7 mouse cellular contexts compared by ENCODE assay signal in genomic region chr6:51508750-51509648, GRCm38 (mm10). TPM values are rescaled to one million over a fixed set of nuclear protein-coding genes. Genes with fewer than 3 reads are reported as not detected.
DNase-seq lines count a peak whose midpoint lies in the region; ATAC-seq and TF ChIP-seq lines count a peak whose summit lies in the region.

No protein-coding gene starts in this region.

- WGBS in bone marrow, adult 2 months: 18% methylated on average over 18 of the region's 18 CpGs
- 27% methylated on average over 18 of the region's 18 CpGs for WGBS in embryonic facial prominence, embryonic 12.5 days
- WGBS in limb, embryonic 15.5 days: 24% methylated on average over 18 of the region's 18 CpGs
- WGBS in midbrain, postnatal 0 days: 26% methylated on average over 18 of the region's 18 CpGs

- peak overlapping the region; percentile 37; the same call in 1 of the 2 replicates for H3K9ac ChIP-seq in embryonic facial prominence, embryonic 12.5 days
- H3K9ac ChIP-seq in limb, embryonic 15.5 days: no peak overlapping the region
- H3K9ac ChIP-seq in midbrain, postnatal 0 days (replicated peaks; ENCODE audit: low read length, poor library complexity, severe bottlenecking): peak overlapping the region; percentile 51

- TF ChIP-seq POLR2A in bone marrow, adult 2 months (IDR thresholded peaks at IDR 0.05; ENCODE audit: borderline replicate concordance, control insufficient read depth, low read depth, low read length): no peak

- H3K4me2 ChIP-seq in embryonic facial prominence, embryonic 12.5 days (replicated peaks): peak overlapping the region; percentile 43
- H3K4me2 ChIP-seq in limb, embryonic 15.5 days: peak overlapping the region; percentile 37
- H3K4me2 ChIP-seq in midbrain, postnatal 0 days (ENCODE audit: low read depth, low read length, poor library complexity, severe bottlenecking): peak overlapping the region; percentile 45

- peak; percentile 51 to 75 for DNase-seq in heart, adult 9 months (ENCODE audit: low spot score in 2 of 2)
- peak; percentile 75 for DNase-seq in kidney, adult 9 months
- peak; percentile 90 for DNase-seq in midbrain, postnatal 0 days (ENCODE audit: low spot score)
- peak; percentile 34 to 56 for DNase-seq in spleen, postnatal 14 days (ENCODE audit: low spot score in 2 of 2)

- no peaks in the 10 kb centered on the region for H3K4me1 ChIP-seq in bone marrow, adult 2 months (ENCODE audit: control insufficient read depth, insufficient read depth, low read length)
- no peaks in the 10 kb centered on the region for H3K4me1 ChIP-seq in embryonic facial prominence, embryonic 12.5 days
- H3K4me1 ChIP-seq in limb, embryonic 15.5 days: no peaks in the 10 kb centered on the region
- no peaks in the 10 kb centered on the region for H3K4me1 ChIP-seq in midbrain, postnatal 0 days (ENCODE audit: insufficient read depth, low read length)

- H3K36me3 ChIP-seq in embryonic facial prominence, embryonic 12.5 days: no peaks in the 10 kb centered on the region
- no peaks in the 10 kb centered on the region for H3K36me3 ChIP-seq in limb, embryonic 15.5 days
- no peaks in the 10 kb centered on the region for H3K36me3 ChIP-seq in midbrain, postnatal 0 days (ENCODE audit: insufficient read depth, low read length)

- H3K27me3 ChIP-seq in embryonic facial prominence, embryonic 12.5 days: no peaks in the 10 kb centered on the region
- no peaks in the 10 kb centered on the region for H3K27me3 ChIP-seq in limb, embryonic 15.5 days
- H3K27me3 ChIP-seq in midbrain, postnatal 0 days (ENCODE audit: insufficient read depth, low read length): no peaks in the 10 kb centered on the region

- no peaks in the 10 kb centered on the region for H3K9me3 ChIP-seq in embryonic facial prominence, embryonic 12.5 days
- H3K9me3 ChIP-seq in limb, embryonic 15.5 days: no peaks in the 10 kb centered on the region
- H3K9me3 ChIP-seq in midbrain, postnatal 0 days (ENCODE audit: low read length): no peaks in the 10 kb centered on the region

- no peak overlapping the region for H3K27ac ChIP-seq in bone marrow, adult 2 months (ENCODE audit: control insufficient read depth, insufficient read depth, low read depth, low read length, poor library complexity)
- H3K27ac ChIP-seq in embryonic facial prominence, embryonic 12.5 days: no peak overlapping the region
- no peak overlapping the region for H3K27ac ChIP-seq in limb, embryonic 15.5 days
- peak overlapping the region; percentile 26; the same call in 1 of the 2 replicates for H3K27ac ChIP-seq in midbrain, postnatal 0 days (ENCODE audit: low read depth, low read length)

- H3K4me3 ChIP-seq in bone marrow, adult 2 months (replicated peaks; ENCODE audit: control insufficient read depth, low read depth, low read length): no peak overlapping the region
- H3K4me3 ChIP-seq in embryonic facial prominence, embryonic 12.5 days: peak overlapping the region; percentile 12
- peak overlapping the region; percentile 29 for H3K4me3 ChIP-seq in limb, embryonic 15.5 days
- peak overlapping the region; percentile 31 for H3K4me3 ChIP-seq in midbrain, postnatal 0 days (ENCODE audit: low read depth, low read length)

- no peak for ATAC-seq in embryonic facial prominence, embryonic 12.5 days (ENCODE audit: insufficient number of reproducible peaks, insufficient read depth, low FRiP score, low TSS enrichment)
- ATAC-seq in limb, embryonic 15.5 days (ENCODE audit: insufficient number of reproducible peaks, low FRiP score, low TSS enrichment, low read depth): no peak
- ATAC-seq in midbrain, postnatal 0 days (ENCODE audit: low FRiP score): peak; percentile 69

- TF ChIP-seq CTCF in bone marrow, adult 2 months (IDR thresholded peaks at IDR 0.05; ENCODE audit: control insufficient read depth, insufficient read depth, low read length): peak; percentile 88
- TF ChIP-seq CTCF in midbrain, postnatal 0 days (IDR thresholded peaks at IDR 0.05): peak; percentile 82

RNA-seq across cellular contexts. Expression of gene Snx10, which starts 14.7 kb away (rescaled TPM):
- polyA plus RNA-seq in bone marrow, adult 2 months (2011; ENCODE audit: insufficient read depth, insufficient read length, low replicate concordance, missing spikeins): 13.7 and 18.5 TPM in 2 replicates
- 17.2 and 21.1 TPM in 2 replicates for polyA plus RNA-seq in embryonic facial prominence, embryonic 12.5 days (2016; fragmentation: Nextera tagmentation; extraction: Ambion mirVana)
- 10.0 and 13.0 TPM in 2 replicates for polyA plus RNA-seq in limb, embryonic 15.5 days (2015; fragmentation: Nextera tagmentation; extraction: Ambion mirVana)
- total RNA-seq in midbrain, postnatal 0 days (2014; rRNA removed): 47.7 and 55.4 TPM in 2 replicates
- 67.4 and 70.4 TPM in 2 replicates for polyA plus RNA-seq in midbrain, postnatal 0 days (2015; fragmentation: Nextera tagmentation; extraction: Ambion mirVana)

RNA-seq across cellular contexts. Expression of gene Cbx3, which starts 38.8 kb away (rescaled TPM):
- polyA plus RNA-seq in bone marrow, adult 2 months (2011; ENCODE audit: insufficient read depth, insufficient read length, low replicate concordance, missing spikeins): 96.2 and 134 TPM in 2 replicates
- polyA plus RNA-seq in embryonic facial prominence, embryonic 12.5 days (2016; fragmentation: Nextera tagmentation; extraction: Ambion mirVana): 545 and 581 TPM in 2 replicates
- polyA plus RNA-seq in limb, embryonic 15.5 days (2015; fragmentation: Nextera tagmentation; extraction: Ambion mirVana): 369 and 396 TPM in 2 replicates
- total RNA-seq in midbrain, postnatal 0 days (2014; rRNA removed): 129 and 138 TPM in 2 replicates
- polyA plus RNA-seq in midbrain, postnatal 0 days (2015; fragmentation: Nextera tagmentation; extraction: Ambion mirVana): 485 and 535 TPM in 2 replicates

RNA-seq across cellular contexts. Expression of gene Hnrnpa2b1, which starts 39.3 kb away (rescaled TPM):
- polyA plus RNA-seq in bone marrow, adult 2 months (2011; ENCODE audit: insufficient read depth, insufficient read length, low replicate concordance, missing spikeins): 1,010 and 1,239 TPM in 2 replicates
- 2,177 and 2,461 TPM in 2 replicates for polyA plus RNA-seq in embryonic facial prominence, embryonic 12.5 days (2016; fragmentation: Nextera tagmentation; extraction: Ambion mirVana)
- polyA plus RNA-seq in limb, embryonic 15.5 days (2015; fragmentation: Nextera tagmentation; extraction: Ambion mirVana): 1,549 and 1,691 TPM in 2 replicates
- total RNA-seq in midbrain, postnatal 0 days (2014; rRNA removed): 199 and 287 TPM in 2 replicates
- 659 and 746 TPM in 2 replicates for polyA plus RNA-seq in midbrain, postnatal 0 days (2015; fragmentation: Nextera tagmentation; extraction: Ambion mirVana)
